Mouse (Mus musculus) limb, embryonic 10.5 days (tissue): ENCODE data around the gene Fgg. TPM values are rescaled to one million over a fixed set of nuclear protein-coding genes. Genes with fewer than 3 reads are reported as not detected.

Source experiments
- DNase-seq: peaks from one replicate; pipeline ENCODE4 v3.0.0-alpha.2; 2017; ENCODE audit warnings: low spot score
- H3K27ac ChIP-seq: fragments of 300-500 bp; sonication (generic); 2 replicates; pipeline ENCODE4 v1.5.1; 2016; ENCODE audit warnings: mild to moderate bottlenecking
- H3K27me3 ChIP-seq: fragments of 300-500 bp; sonication (generic); 2 replicates; pipeline ENCODE4 v1.6.1; 2016; ENCODE audit warnings: low read depth, mild to moderate bottlenecking; ENCODE audit not compliant: poor library complexity, severe bottlenecking
- H3K36me3 ChIP-seq: fragments of 300-500 bp; sonication (generic); 2 replicates; pipeline ENCODE4 v1.6.1; 2016; ENCODE audit warnings: mild to moderate bottlenecking, moderate library complexity
- H3K4me1 ChIP-seq: fragments of 300-500 bp; sonication (generic); 2 replicates; pipeline ENCODE4 v1.6.1; 2016
- H3K4me3 ChIP-seq: fragments of 300-500 bp; sonication (generic); 2 replicates; pipeline ENCODE4 v1.5.1; 2016; ENCODE audit warnings: mild to moderate bottlenecking, moderate library complexity
- H3K9me3 ChIP-seq: fragments of 300-500 bp; sonication (generic); replicated peaks from 2 replicates; pipeline ENCODE4 v1.6.1; 2016; ENCODE audit warnings: mild to moderate bottlenecking
- WGBS: fragments of 180-500 bp; shearing (Covaris S2); methylation state at CpG from one replicate; pipeline ENCODE4 v1.1.7; 2016; 5-methylcytosine and 5-hydroxymethylcytosine counted together
- polyA plus RNA-seq: library from polyadenylated mRNA; unstranded; fragments of >200 nt; fragmentation: Nextera tagmentation; extraction: Ambion mirVana; gene quantifications from 2 replicates; pipeline ENCODE4 v1.2.1, GENCODE M21; 2016

Gene Fgg
- polyA plus RNA-seq, 1 experiment from 2014 or later: 0.24 TPM

GRCm38 (mm10) chr3:83010291-83010690, 2.8 kb downstream of the Fgg start:
- H3K27ac ChIP-seq: no peak overlapping the region
- WGBS: 85% methylated on average over 11 of the region's 11 CpGs
- no peaks in the 10 kb centered on the region for H3K27me3 ChIP-seq

GRCm38 (mm10) chr3:83011136-83011535, 3.6 kb downstream of the Fgg start:
- Histone ChIP-seq H3K36me3 (no peaks in the 10 kb centered on the region), H3K4me3 (no peak overlapping the region), H3K27me3 (no peaks in the 10 kb centered on the region), H3K4me1 (peaks cover 4% of the 10 kb centered on the region), H3K9me3 (no peaks in the 10 kb centered on the region), H3K27ac (no peak overlapping the region)
- no peak for DNase-seq
- 89% methylated on average over 4 of the region's 4 CpGs for WGBS

More at GRCm38 (mm10) chr3:83010291-83010690, 2.8 kb downstream of the Fgg start:
- H3K9me3 ChIP-seq: no peaks in the 10 kb centered on the region
- H3K36me3 ChIP-seq: no peaks in the 10 kb centered on the region
- DNase-seq: no peak
- H3K4me3 ChIP-seq: no peak overlapping the region
- peaks cover 4% of the 10 kb centered on the region for H3K4me1 ChIP-seq

- H3K27me3 ChIP-seq: no peaks in the 10 kb centered on the region
- H3K27ac ChIP-seq: no peak overlapping the region
- 86% methylated on average over 4 of the region's 4 CpGs for WGBS
- no peak overlapping the region for H3K4me3 ChIP-seq
- no peak for DNase-seq
- no peaks in the 10 kb centered on the region for H3K9me3 ChIP-seq
- H3K36me3 ChIP-seq: no peaks in the 10 kb centered on the region
- H3K4me1 ChIP-seq: peaks cover 4% of the 10 kb centered on the region
Measured at GRCm38 (mm10) chr3:83011565-83011964, 4.0 kb downstream of the Fgg start.

- no peaks in the 10 kb centered on the region for H3K9me3 ChIP-seq
- H3K4me1 ChIP-seq: no peaks in the 10 kb centered on the region; the same call in 1 of the 2 replicates
- WGBS: 94% methylated on average over 19 of the region's 19 CpGs
- H3K4me3 ChIP-seq: no peak overlapping the region
- no peak overlapping the region for H3K27ac ChIP-seq
- DNase-seq: no peak
- no peaks in the 10 kb centered on the region for H3K27me3 ChIP-seq
- no peaks in the 10 kb centered on the region for H3K36me3 ChIP-seq
Measured at GRCm38 (mm10) chr3:83012636-83013035, 5.1 kb downstream of the Fgg start.

GRCm38 (mm10) chr3:83013951-83014350, 6.4 kb downstream of the Fgg start:
- no peaks in the 10 kb centered on the region for H3K9me3 ChIP-seq
- H3K27ac ChIP-seq: no peak overlapping the region
- no peak overlapping the region for H3K4me3 ChIP-seq
- 92% methylated on average over 10 of the region's 10 CpGs for WGBS
- H3K36me3 ChIP-seq: no peaks in the 10 kb centered on the region
- no peak for DNase-seq
- no peaks in the 10 kb centered on the region for H3K27me3 ChIP-seq
- H3K4me1 ChIP-seq: no peaks in the 10 kb centered on the region

- no peaks in the 10 kb centered on the region for H3K27me3 ChIP-seq
- H3K4me1 ChIP-seq: no peaks in the 10 kb centered on the region
- no peaks in the 10 kb centered on the region for H3K9me3 ChIP-seq
- no peak for DNase-seq
- H3K4me3 ChIP-seq: no peak overlapping the region
- no peaks in the 10 kb centered on the region for H3K36me3 ChIP-seq
- WGBS: 91% methylated on average over 1 of the region's 1 CpGs
- no peak overlapping the region for H3K27ac ChIP-seq
Measured at GRCm38 (mm10) chr3:83016236-83016635, 8.7 kb downstream of the Fgg start.

GRCm38 (mm10) chr3:83020387-83020786, 12.9 kb downstream of the Fgg start:
- no peak for DNase-seq
- Histone ChIP-seq H3K4me1 (no peaks in the 10 kb centered on the region), H3K4me3 (no peak overlapping the region), H3K36me3 (no peaks in the 10 kb centered on the region), H3K27me3 (no peaks in the 10 kb centered on the region), H3K9me3 (no peaks in the 10 kb centered on the region), H3K27ac (no peak overlapping the region)
- WGBS: 79% methylated on average over 2 of the region's 2 CpGs

DNA sequence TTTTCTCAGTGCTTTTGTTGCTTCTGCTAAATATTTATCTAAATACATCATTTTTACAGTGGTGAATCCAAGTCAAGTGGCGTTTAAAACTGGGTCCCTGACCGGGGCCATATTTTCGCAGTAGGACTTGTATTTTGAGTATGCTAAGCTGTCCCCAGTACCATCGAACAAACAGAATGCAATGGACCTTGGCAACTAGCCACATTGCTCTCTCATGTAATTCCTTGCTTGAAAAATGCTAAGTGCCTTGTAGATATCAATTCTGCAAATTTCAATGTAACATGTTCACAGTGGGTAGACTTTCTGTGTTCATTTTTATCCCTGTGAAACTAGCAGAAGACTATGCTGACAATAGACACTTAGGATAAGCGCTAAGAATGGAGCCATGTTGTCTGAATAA, 13.7 kb downstream of the Fgg start:
- H3K27ac ChIP-seq: no peak overlapping the region
- 93% methylated on average over 5 of the region's 5 CpGs for WGBS
- no peak for DNase-seq
- no peaks in the 10 kb centered on the region for H3K9me3 ChIP-seq
- no peaks in the 10 kb centered on the region for H3K4me1 ChIP-seq
- no peak overlapping the region for H3K4me3 ChIP-seq
- H3K27me3 ChIP-seq: no peaks in the 10 kb centered on the region
- H3K36me3 ChIP-seq: no peaks in the 10 kb centered on the region

DNA sequence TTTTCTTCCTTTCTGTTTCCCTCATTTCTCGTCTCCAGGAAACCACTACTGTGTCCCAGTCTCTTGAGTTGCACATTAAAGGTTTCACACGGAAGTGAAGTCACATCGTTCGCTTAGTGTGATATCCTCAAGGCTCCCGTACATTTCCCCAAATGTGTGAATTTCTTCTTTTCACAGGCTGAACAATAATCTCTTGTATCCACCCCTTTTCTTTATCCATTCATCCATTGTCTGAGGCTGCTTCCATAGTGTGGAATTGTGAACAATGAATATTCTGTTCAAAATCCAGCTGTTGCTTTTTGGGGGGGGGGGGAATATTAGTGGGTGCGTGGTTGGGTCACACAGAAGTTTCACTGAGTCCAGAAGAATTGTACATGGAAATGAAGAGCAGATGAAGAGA, 17.5 kb downstream of the Fgg start:
- H3K36me3 ChIP-seq: no peaks in the 10 kb centered on the region
- no peaks in the 10 kb centered on the region for H3K27me3 ChIP-seq
- no peaks in the 10 kb centered on the region for H3K9me3 ChIP-seq
- no peaks in the 10 kb centered on the region for H3K4me1 ChIP-seq
- no peak overlapping the region for H3K4me3 ChIP-seq
- 90% methylated on average over 6 of the region's 6 CpGs for WGBS
- no peak for DNase-seq
- no peak overlapping the region for H3K27ac ChIP-seq

- no peak within 1 kb of the TSS for H3K27ac ChIP-seq
- no peaks in the 10 kb centered on the region for H3K4me1 ChIP-seq
- WGBS: 83% methylated on average over 9 of the region's 9 CpGs
- no peaks in the 10 kb centered on the region for H3K9me3 ChIP-seq
- DNase-seq: no peak
- no peak within 1 kb of the TSS for H3K4me3 ChIP-seq
- H3K36me3 ChIP-seq: no peaks in the 10 kb centered on the region
- H3K27me3 ChIP-seq: no peaks in the 10 kb centered on the region
Measured at GRCm38 (mm10) chr3:83025475-83026301, 18.2 kb downstream of the Fgg start, which contains the start of gene Fga. Fga (plus strand) TSS chr3:83026076.

- no peak overlapping the region for H3K27ac ChIP-seq
- no peak overlapping the region for H3K4me3 ChIP-seq
- 0 out of 2 replicates have a peak, but pooled peaks cover under 1% of the 10 kb centered on the region for H3K4me1 ChIP-seq
- 94% methylated on average over 9 of the region's 9 CpGs for WGBS
- no peaks in the 10 kb centered on the region for H3K27me3 ChIP-seq
- H3K36me3 ChIP-seq: no peaks in the 10 kb centered on the region
- no peak for DNase-seq
- no peaks in the 10 kb centered on the region for H3K9me3 ChIP-seq
Measured at GRCm38 (mm10) chr3:83027546-83028251, 20.2 kb downstream of the Fgg start.

DNA sequence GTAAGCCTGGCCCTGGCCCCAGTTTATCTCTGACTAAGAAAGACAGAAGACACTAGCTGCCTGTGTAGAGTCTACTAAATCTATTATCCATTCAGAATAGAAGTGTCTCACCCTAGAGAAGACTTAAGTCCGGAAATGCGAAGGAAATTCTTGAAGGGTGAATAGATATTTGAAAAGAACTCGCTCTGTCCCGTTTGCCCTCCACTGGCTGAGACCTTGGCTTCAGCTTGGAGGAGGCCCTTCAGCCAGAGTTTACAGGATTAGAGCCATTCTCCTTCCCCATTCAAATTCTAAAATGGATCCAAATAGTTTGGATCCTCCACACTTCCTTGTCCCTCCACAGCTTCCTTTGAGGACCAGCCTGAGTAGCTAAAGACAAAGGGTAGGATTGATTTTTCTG, 22.8 kb downstream of the Fgg start:
- no peak overlapping the region for H3K27ac ChIP-seq
- 88% methylated on average over 4 of the region's 4 CpGs for WGBS
- H3K4me3 ChIP-seq: no peak overlapping the region
- no peaks in the 10 kb centered on the region for H3K27me3 ChIP-seq
- no peaks in the 10 kb centered on the region for H3K36me3 ChIP-seq
- no peak for DNase-seq
- H3K4me1 ChIP-seq: peaks cover 6% of the 10 kb centered on the region; the same call in 1 of the 2 replicates
- no peaks in the 10 kb centered on the region for H3K9me3 ChIP-seq

- H3K27me3 ChIP-seq: no peaks in the 10 kb centered on the region
- H3K4me3 ChIP-seq: no peak overlapping the region
- WGBS: 54% methylated on average over 13 of the region's 13 CpGs
- no peaks in the 10 kb centered on the region for H3K9me3 ChIP-seq
- no peak overlapping the region for H3K27ac ChIP-seq
- DNase-seq: no peak
- no peaks in the 10 kb centered on the region for H3K36me3 ChIP-seq
- H3K4me1 ChIP-seq: peaks cover 6% of the 10 kb centered on the region; the same call in 1 of the 2 replicates
Measured at GRCm38 (mm10) chr3:83032746-83033308, 25.3 kb downstream of the Fgg start.
